Mouse (Mus musculus) heart, adult 2 months (tissue): ENCODE measurements at regions not wholly inside any gene's neighbourhood (a gene's known extent, or its start where the extent isn't known, plus 50 kb on each side); places are given as distances from the start of the nearest gene placed in this dataset.
A peak's percentile ranks its signal among the peaks of the same experiment; 100 is the strongest.

Experiments used
- CTCF ChIP-seq: fragments of 200-600 bp; IDR thresholded peaks from 2 replicates; pipeline ENCODE4 v1.8.1; 2022; ENCODE audit warnings: antibody characterized with exemption, mild to moderate bottlenecking, moderate library complexity
- POLR2A ChIP-seq: fragments of 200-500 bp; IDR thresholded peaks from 2 replicates; pipeline ENCODE4 v1.6.1; 2011; ENCODE audit warnings: mild to moderate bottlenecking, low read depth, low read length, control low read depth; ENCODE audit not compliant: insufficient read depth

DNA sequence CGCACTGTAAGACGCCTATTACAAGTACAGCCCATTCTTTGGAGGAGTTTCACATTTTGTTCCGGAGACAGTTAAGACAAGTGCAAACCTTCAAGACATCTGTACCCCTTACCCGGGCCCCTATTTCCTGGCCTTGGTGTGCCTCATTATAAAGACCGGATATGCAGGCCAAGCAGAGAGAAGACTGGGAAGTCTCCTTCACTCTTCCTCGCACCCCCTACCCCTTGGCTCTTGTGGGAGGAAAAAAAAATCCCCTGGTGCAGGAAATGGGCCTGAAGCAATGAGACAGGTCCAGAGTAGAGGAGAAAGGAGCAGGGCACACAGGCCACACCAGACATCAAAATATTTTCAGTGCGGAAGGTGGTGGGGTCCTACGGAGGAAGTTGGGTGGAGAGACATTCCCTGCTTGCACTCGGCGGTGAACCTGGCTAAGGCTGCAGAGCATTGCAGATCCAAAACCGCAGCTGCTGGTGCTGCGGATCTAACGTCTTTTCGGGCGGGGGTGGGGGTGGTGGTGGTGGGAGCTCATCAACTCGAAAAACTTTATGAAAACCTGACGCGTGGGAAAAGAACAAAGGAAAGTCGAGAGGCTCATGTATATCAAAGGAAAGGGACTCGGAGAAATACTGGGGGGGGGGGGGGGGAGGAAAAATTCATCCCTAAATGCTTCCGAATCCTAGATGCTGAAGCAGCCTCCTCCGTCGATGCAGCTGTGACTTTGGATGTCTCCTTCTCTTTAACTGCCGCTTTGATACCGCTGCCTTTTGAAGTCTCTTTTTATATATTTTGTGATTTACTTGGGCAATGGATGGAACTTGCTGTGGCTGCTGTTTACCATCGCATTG, 72.6 kb downstream of the S1pr1 start:
- TF ChIP-seq POLR2A (0 out of 2 replicates have a peak, but pooled peaks have one; percentile 40), CTCF (no peak)
